Mouse (Mus musculus): ENCODE results near the gene Prr27.

Prr27 gene

GRCm38 (mm10) chr5:87825386-87825785 lies at the start of gene Prr27:
Gene Prr27, plus strand, starts transcription at chr5:87825686.
- DNase-seq = no peak

- DNase-seq = no peak
Measured at GRCm38 (mm10) chr5:87782731-87783130, 42.8 kb upstream of the Prr27 start.

GRCm38 (mm10) chr5:87807782-87808181 lies 17.7 kb upstream of the Prr27 start, which contains the start of gene Csn1s2b:
Gene Csn1s2b, plus strand, starts transcription at chr5:87808082.
- no peak for DNase-seq

- no peak for DNase-seq
Measured at GRCm38 (mm10) chr5:87809253-87809652, 16.2 kb upstream of the Prr27 start.

- no peak for DNase-seq
Measured at GRCm38 (mm10) chr5:87855136-87855716, 29.7 kb downstream of the Prr27 start.

GRCm38 (mm10) chr5:87870084-87870483 lies 44.6 kb downstream of the Prr27 start:
- no peak for DNase-seq

- DNase-seq = no peak
Measured at GRCm38 (mm10) chr5:87871423-87871822, 45.9 kb downstream of the Prr27 start.

GRCm38 (mm10) chr5:87884729-87885128 lies 59.2 kb downstream of the Prr27 start, which contains the start of gene Odam:
Gene Odam, plus strand, starts transcription at chr5:87885029.
- DNase-seq = no peak
